Mouse (Mus musculus) limb, embryonic 15.5 days (tissue): ENCODE measurements at regions not wholly inside any gene's neighbourhood (a gene's known extent, or its start where the extent isn't known, plus 50 kb on each side); places are given as distances from the start of the nearest gene placed in this dataset.

ENCODE experiments used
- ATAC-seq: fragments of 200-750 bp; cut with Nextera tagmentation; 2 replicates; pipeline ENCODE4 v1.8.0; 2017; ENCODE audit warnings: low read depth, moderate TSS enrichment; ENCODE audit not compliant: insufficient number of reproducible peaks, low FRiP score, low TSS enrichment
- H3K27ac ChIP-seq: fragments of 300-500 bp; sonication (generic); 2 replicates; pipeline ENCODE4 v1.5.1; 2015; ENCODE audit warnings: moderate library complexity, mild to moderate bottlenecking, inconsistent platforms
- H3K27me3 ChIP-seq: fragments of 300-500 bp; sonication (generic); 2 replicates; pipeline ENCODE4 v1.6.1; 2015; ENCODE audit warnings: inconsistent platforms
- H3K36me3 ChIP-seq: fragments of 300-500 bp; sonication (generic); 2 replicates; pipeline ENCODE4 v1.6.1; 2015; ENCODE audit warnings: inconsistent platforms
- H3K4me1 ChIP-seq: fragments of 300-500 bp; sonication (generic); 2 replicates; pipeline ENCODE4 v1.6.1; 2015; ENCODE audit warnings: inconsistent platforms
- H3K4me2 ChIP-seq: fragments of 300-500 bp; sonication (generic); 2 replicates; pipeline ENCODE4 v1.6.1; 2015; ENCODE audit warnings: mild to moderate bottlenecking, inconsistent platforms
- H3K4me3 ChIP-seq: fragments of 300-500 bp; sonication (generic); 2 replicates; pipeline ENCODE4 v1.5.1; 2015; ENCODE audit warnings: mild to moderate bottlenecking, inconsistent platforms
- H3K9ac ChIP-seq: fragments of 300-500 bp; sonication (generic); 2 replicates; pipeline ENCODE4 v1.6.1; 2015; ENCODE audit warnings: inconsistent platforms
- H3K9me3 ChIP-seq: fragments of 300-500 bp; sonication (generic); 2 replicates; pipeline ENCODE4 v1.6.1; 2016; ENCODE audit warnings: inconsistent platforms
- WGBS: fragments of 180-500 bp; shearing (Covaris S2); methylation state at CpG from one replicate; pipeline ENCODE4 v1.1.7; 2015; 5-methylcytosine and 5-hydroxymethylcytosine counted together

- Histone ChIP-seq H3K9ac (no peak overlapping the region), H3K36me3 (no peaks in the 10 kb centered on the region), H3K27me3 (no peaks in the 10 kb centered on the region), H3K4me3 (no peak overlapping the region), H3K4me1 (peaks cover 16% of the 10 kb centered on the region), H3K9me3 (no peaks in the 10 kb centered on the region), H3K27ac (no peak overlapping the region), H3K4me2 (no peak overlapping the region)
- ATAC-seq: no peak
- 86% methylated on average over 2 of the region's 2 CpGs for WGBS
These were observed 54.4 kb upstream of the Prickle1 start for GRCm38 (mm10) chr15:93650009-93650522.

- Histone ChIP-seq H3K27me3 (no peaks in the 10 kb centered on the region), H3K9ac (no peak overlapping the region), H3K36me3 (no peaks in the 10 kb centered on the region), H3K4me2 (no peak overlapping the region), H3K9me3 (no peaks in the 10 kb centered on the region), H3K4me1 (peaks cover 13% of the 10 kb centered on the region), H3K4me3 (no peak overlapping the region), H3K27ac (no peak overlapping the region)
- ATAC-seq: no peak
- 74% methylated on average over 4 of the region's 4 CpGs for WGBS
These were observed 53.0 kb upstream of the Prickle1 start for GRCm38 (mm10) chr15:93648646-93649045.

GRCm38 (mm10) chr15:93646820-93647219, 51.1 kb upstream of the Prickle1 start:
- Histone ChIP-seq H3K9me3 (no peaks in the 10 kb centered on the region), H3K36me3 (no peaks in the 10 kb centered on the region), H3K27ac (0 out of 2 replicates have a peak overlapping the region, but pooled peaks have one; percentile 0), H3K4me2 (no peak overlapping the region), H3K9ac (no peak overlapping the region), H3K27me3 (no peaks in the 10 kb centered on the region), H3K4me3 (no peak overlapping the region), H3K4me1 (peaks cover 14% of the 10 kb centered on the region)
- 90% methylated on average over 3 of the region's 3 CpGs for WGBS
- no peak for ATAC-seq

GRCm38 (mm10) chr15:93645950-93646349, 50.3 kb upstream of the Prickle1 start:
- Histone ChIP-seq H3K27me3 (no peaks in the 10 kb centered on the region), H3K9ac (no peak overlapping the region), H3K4me2 (no peak overlapping the region), H3K4me3 (no peak overlapping the region), H3K36me3 (no peaks in the 10 kb centered on the region), H3K27ac (0 out of 2 replicates have a peak overlapping the region, but pooled peaks have one; percentile 0), H3K9me3 (no peaks in the 10 kb centered on the region), H3K4me1 (peaks cover 10% of the 10 kb centered on the region; the same call in 1 of the 2 replicates)
- peak; percentile 30; the same call in 1 of the 2 replicates for ATAC-seq
- WGBS: 57% methylated on average over 8 of the region's 8 CpGs
